Mouse (Mus musculus): ENCODE results near the gene Kdsr. TPM values are rescaled to one million over a fixed set of nuclear protein-coding genes. Genes with fewer than 3 reads are reported as not detected.
A peak's percentile ranks its signal among the peaks of the same experiment; 100 is the strongest.

Kdsr gene
- polyA plus RNA-seq, 1 experiment from 2014 or later: 15.7 TPM

DNA sequence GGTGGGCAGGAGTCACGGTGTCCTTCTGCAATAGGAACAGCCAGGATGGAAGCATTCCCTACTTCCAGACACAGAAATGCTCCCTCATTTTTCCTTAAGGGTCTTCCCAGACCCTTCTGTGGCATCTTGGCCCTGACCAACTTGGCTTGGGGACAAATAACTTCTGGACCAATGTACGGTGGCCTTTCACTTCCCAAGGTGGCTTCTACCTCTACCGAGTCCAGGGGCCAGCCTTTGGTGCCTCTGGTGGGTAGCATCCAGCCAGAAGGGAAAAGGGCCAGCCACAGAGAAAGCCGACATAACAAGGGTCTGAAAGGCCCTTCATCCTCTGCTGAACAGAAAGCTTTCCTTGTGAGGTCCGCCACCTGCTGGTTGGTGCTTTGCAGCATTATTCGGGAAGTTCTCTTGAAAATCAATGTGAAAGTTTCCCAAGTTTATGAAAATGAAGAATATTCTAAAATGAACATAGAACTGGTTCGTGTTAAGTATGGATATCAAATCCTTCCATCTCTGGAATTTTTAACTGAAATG, 42.4 kb downstream of the Kdsr start:
- Histone ChIP-seq H3K27me3 (ENCODE audit: control insufficient read depth, insufficient read depth, low read length) (no peaks in the 10 kb centered on the region), H3K36me3 (ENCODE audit: control insufficient read depth, insufficient read depth, low read length) (no peaks in the 10 kb centered on the region), H3K27ac (ENCODE audit: low read length) (no peak overlapping the region), H3K9me3 (replicated peaks; ENCODE audit: control insufficient read depth, low read length) (no peaks in the 10 kb centered on the region), H3K4me3 (replicated peaks; ENCODE audit: low read length) (no peak overlapping the region), H3K4me1 (ENCODE audit: control insufficient read depth, insufficient read depth, low read length) (0 out of 2 replicates have a peak, but pooled peaks cover 6% of the 10 kb centered on the region), H3K9ac (ENCODE audit: low read length) (no peak overlapping the region), H3K4me2 (ENCODE audit: low read depth, low read length) (no peak overlapping the region)
- WGBS: 35% methylated on average over 7 of the region's 7 CpGs
- ATAC-seq (ENCODE audit: insufficient read depth, low FRiP score): no peak

DNA sequence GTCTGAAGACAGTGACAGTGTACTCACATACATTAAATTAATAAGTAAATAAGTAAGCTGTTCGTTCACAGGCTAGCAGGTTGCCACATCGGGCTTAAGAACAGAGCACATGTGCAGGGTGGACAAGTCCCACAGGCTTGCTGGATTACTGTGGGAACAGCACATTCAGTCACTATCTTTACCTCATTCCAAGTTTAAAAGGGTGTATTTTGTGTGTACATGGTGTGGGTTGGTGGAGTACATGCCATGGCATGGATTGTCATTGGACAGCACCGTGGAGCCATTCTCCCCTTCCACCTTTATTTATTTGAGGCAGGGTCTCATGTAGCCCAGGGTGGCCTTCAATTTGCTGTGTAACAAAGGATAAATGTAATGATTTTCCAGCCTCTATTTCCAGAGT, 43.4 kb downstream of the Kdsr start:
- H3K4me2 ChIP-seq (ENCODE audit: low read depth, low read length): no peak overlapping the region
- H3K9ac ChIP-seq (ENCODE audit: low read length): no peak overlapping the region
- 83% methylated on average over 3 of the region's 3 CpGs for whole genome bisulfite sequencing
- H3K27ac ChIP-seq (ENCODE audit: low read length): no peak overlapping the region
- no peak for ATAC-seq (ENCODE audit: insufficient read depth, low FRiP score)
- peaks cover 9% of the 10 kb centered on the region; the same call in 1 of the 2 replicates for H3K4me1 ChIP-seq (ENCODE audit: control insufficient read depth, insufficient read depth, low read length)
- H3K27me3 ChIP-seq (ENCODE audit: control insufficient read depth, insufficient read depth, low read length): no peaks in the 10 kb centered on the region
- H3K9me3 ChIP-seq (replicated peaks; ENCODE audit: control insufficient read depth, low read length): no peaks in the 10 kb centered on the region
- no peaks in the 10 kb centered on the region for H3K36me3 ChIP-seq (ENCODE audit: control insufficient read depth, insufficient read depth, low read length)
- no peak overlapping the region for H3K4me3 ChIP-seq (replicated peaks; ENCODE audit: low read length)

DNA sequence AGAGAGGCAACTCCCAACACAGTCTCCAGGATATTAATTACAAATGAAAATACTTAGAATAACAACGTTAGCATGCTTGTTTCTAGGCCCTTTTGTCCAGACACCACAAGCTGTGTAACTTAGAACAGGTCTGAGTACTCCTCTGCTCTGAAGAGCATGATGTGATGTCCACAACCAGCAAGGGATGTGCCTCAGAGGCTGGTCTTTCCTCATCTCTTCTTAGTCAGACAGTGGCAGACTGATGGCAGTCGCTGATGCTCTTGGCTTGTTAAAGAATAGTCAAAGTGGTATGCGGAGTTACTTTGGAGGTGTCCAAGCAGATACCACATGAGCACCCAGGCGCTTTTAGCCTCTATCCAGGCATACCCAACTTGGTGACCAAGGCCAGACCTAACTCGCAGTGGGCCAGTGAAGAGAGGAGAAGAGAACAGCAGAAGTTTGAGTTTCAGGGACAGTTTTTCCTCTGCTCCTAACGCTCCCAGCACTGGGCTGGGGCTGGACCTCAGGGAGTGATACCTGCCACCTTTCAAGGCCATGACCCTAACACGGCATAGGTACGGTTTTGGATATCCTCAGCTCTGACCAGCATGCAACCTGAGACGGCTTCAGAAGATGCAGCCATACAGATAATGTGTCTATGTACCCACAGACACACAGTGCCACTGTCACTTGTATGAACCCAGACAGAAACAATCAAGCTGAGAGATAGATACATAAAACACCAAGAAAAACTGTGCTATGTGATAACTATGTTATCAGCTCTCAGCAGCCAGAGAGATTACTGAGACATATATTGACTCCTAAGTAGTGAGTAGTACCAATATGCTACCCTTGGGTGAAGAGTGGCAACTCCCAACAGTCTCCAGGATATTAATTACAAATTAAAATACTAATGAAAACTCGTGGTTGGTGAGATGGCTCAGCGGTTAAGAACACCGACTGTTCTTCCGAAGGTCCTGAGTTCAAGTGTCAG, 44.1 kb downstream of the Kdsr start:
- peak overlapping the region; percentile 91 for H3K9ac ChIP-seq (ENCODE audit: low read length)
- WGBS: 83% methylated on average over 13 of the region's 13 CpGs
- peak overlapping the region; percentile 56; the same call in 1 of the 2 replicates for H3K4me3 ChIP-seq (replicated peaks; ENCODE audit: low read length)
- no peak for ATAC-seq (ENCODE audit: insufficient read depth, low FRiP score)
- H3K27me3 ChIP-seq (ENCODE audit: control insufficient read depth, insufficient read depth, low read length): no peaks in the 10 kb centered on the region
- H3K9me3 ChIP-seq (replicated peaks; ENCODE audit: control insufficient read depth, low read length): no peaks in the 10 kb centered on the region
- peak overlapping the region; percentile 93; the same call in 1 of the 2 replicates for H3K4me2 ChIP-seq (ENCODE audit: low read depth, low read length)
- no peak overlapping the region for H3K27ac ChIP-seq (ENCODE audit: low read length)
- peaks cover 10% of the 10 kb centered on the region; the same call in 1 of the 2 replicates for H3K4me1 ChIP-seq (ENCODE audit: control insufficient read depth, insufficient read depth, low read length)
- no peaks in the 10 kb centered on the region for H3K36me3 ChIP-seq (ENCODE audit: control insufficient read depth, insufficient read depth, low read length)

DNA sequence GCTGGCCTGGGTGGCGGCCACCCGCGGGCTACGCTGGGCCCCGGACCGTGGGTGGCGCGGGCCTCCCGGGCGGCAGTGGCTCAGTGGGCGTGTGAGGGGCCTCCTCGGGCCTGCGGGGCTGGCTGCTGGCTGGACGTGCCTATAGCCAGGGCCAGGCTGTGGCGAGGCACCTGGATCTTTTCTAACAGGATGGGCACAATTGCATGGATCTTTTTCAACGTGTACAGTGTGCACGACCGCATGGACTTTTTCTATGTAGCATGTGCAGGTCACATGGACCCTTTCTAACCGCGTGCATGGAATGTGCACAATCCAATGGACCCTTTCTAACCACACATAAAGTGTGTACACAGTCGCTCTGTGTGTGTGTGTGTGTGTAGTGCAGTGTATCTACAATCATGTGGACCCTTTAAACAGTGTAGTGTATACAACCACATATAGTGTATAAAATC, 45.0 kb downstream of the Kdsr start:
- 2% methylated on average over 20 of the region's 21 CpGs for WGBS
- H3K36me3 ChIP-seq (ENCODE audit: control insufficient read depth, insufficient read depth, low read length): no peaks in the 10 kb centered on the region

DNA sequence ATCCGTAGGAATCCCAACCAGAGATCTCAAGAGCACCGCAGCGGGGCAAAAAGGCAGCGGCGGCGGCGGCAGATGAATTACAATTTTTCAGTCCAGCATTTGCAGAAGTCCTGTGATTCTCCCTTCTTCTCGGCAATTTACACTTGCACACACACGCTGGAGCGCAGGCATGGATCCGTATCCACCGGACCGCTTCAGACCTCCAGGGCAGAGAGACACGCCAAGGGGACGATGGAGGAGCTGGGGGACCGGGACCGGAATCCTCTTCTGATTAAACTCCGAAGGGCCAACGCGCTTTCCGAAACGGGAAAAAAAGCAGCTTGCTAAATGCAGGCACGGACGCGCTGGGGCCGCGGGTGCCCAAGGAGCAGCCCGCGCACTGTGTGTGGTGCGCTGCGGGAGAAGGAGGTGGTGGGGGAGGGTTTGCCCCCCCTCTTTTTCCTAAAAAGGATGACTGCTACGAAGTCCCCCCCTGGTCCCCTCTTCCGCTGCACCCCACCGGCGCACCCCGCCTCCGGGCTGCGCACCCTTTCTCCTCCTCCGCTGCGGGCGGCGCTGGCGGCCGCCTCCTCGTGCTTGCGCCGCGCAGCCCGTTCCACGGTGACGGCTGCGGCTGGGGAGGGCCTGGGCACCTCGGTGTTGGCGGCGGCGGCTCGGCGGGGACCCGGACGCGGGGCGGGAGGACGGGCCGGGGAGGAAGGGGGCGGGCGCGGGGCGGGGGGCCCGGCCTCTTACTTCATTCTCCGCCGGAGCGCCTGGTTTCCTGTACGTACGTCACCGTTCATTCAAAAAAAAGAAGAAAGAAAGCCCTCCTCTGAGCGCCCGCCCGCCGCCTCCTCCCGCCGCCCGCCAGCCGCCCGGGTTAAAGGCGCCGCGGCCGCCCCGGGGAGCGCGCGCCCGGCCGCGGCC, 45.7 kb downstream of the Kdsr start, which contains the start of gene Bcl2:
Gene Bcl2 (minus strand): TSS at position 654 of the 909 bp plus-strand sequence.
- Histone ChIP-seq H3K4me2 (ENCODE audit: low read depth, low read length) (peak within 1 kb of the TSS; percentile 93), H3K9ac (ENCODE audit: low read length) (peak within 1 kb of the TSS; percentile 91), H3K4me3 (replicated peaks; ENCODE audit: low read length) (peak within 1 kb of the TSS; percentile 56), H3K27me3 (ENCODE audit: control insufficient read depth, insufficient read depth, low read length) (no peaks in the 10 kb centered on the region), H3K9me3 (replicated peaks; ENCODE audit: control insufficient read depth, low read length) (no peaks in the 10 kb centered on the region), H3K36me3 (ENCODE audit: control insufficient read depth, insufficient read depth, low read length) (no peaks in the 10 kb centered on the region), H3K4me1 (ENCODE audit: control insufficient read depth, insufficient read depth, low read length) (peaks cover 16% of the 10 kb centered on the region; the same call in 1 of the 2 replicates), H3K27ac (ENCODE audit: low read length) (peak within 1 kb of the TSS; percentile 93)
- peak; percentile 90 for ATAC-seq (ENCODE audit: insufficient read depth, low FRiP score)
- WGBS: under 1% methylated on average over 85 of the region's 95 CpGs

More for the DNA sequence above, 45.0 kb downstream of the Kdsr start:
- Histone ChIP-seq H3K4me3 (replicated peaks; ENCODE audit: low read length) (peak overlapping the region; percentile 56), H3K27ac (ENCODE audit: low read length) (peak overlapping the region; percentile 93), H3K27me3 (ENCODE audit: control insufficient read depth, insufficient read depth, low read length) (no peaks in the 10 kb centered on the region), H3K4me1 (ENCODE audit: control insufficient read depth, insufficient read depth, low read length) (peaks cover 12% of the 10 kb centered on the region; the same call in 1 of the 2 replicates), H3K9me3 (replicated peaks; ENCODE audit: control insufficient read depth, low read length) (no peaks in the 10 kb centered on the region), H3K9ac (ENCODE audit: low read length) (peak overlapping the region; percentile 91), H3K4me2 (ENCODE audit: low read depth, low read length) (peak overlapping the region; percentile 93)
- ATAC-seq (ENCODE audit: insufficient read depth, low FRiP score): no peak; the same call in 1 of the 2 replicates

DNA sequence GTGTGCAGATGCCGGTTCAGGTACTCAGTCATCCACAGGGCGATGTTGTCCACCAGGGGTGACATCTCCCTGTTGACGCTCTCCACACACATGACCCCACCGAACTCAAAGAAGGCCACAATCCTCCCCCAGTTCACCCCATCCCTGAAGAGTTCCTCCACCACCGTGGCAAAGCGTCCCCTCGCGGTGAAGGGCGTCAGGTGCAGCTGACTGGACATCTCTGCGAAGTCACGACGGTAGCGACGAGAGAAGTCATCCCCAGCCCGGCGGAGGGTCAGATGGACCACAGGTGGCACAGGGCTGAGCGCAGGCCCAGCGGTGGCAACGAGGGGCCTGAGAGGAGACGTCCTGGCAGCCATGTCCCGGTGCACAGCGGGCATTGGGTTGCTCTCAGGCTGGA, 47.2 kb downstream of the Kdsr start:
- H3K27ac ChIP-seq (ENCODE audit: low read length): no peak overlapping the region
- no peaks in the 10 kb centered on the region for H3K36me3 ChIP-seq (ENCODE audit: control insufficient read depth, insufficient read depth, low read length)
- ATAC-seq (ENCODE audit: insufficient read depth, low FRiP score): no peak
- peak overlapping the region; percentile 93 for H3K4me2 ChIP-seq (ENCODE audit: low read depth, low read length)
- peak overlapping the region; percentile 72 for H3K9ac ChIP-seq (ENCODE audit: low read length)
- peak overlapping the region; percentile 56 for H3K4me3 ChIP-seq (replicated peaks; ENCODE audit: low read length)
- no peaks in the 10 kb centered on the region for H3K27me3 ChIP-seq (ENCODE audit: control insufficient read depth, insufficient read depth, low read length)
- H3K9me3 ChIP-seq (replicated peaks; ENCODE audit: control insufficient read depth, low read length): no peaks in the 10 kb centered on the region
- H3K4me1 ChIP-seq (ENCODE audit: control insufficient read depth, insufficient read depth, low read length): peaks cover 16% of the 10 kb centered on the region; the same call in 1 of the 2 replicates
- 6% methylated on average over 22 of the region's 22 CpGs for WGBS

DNA sequence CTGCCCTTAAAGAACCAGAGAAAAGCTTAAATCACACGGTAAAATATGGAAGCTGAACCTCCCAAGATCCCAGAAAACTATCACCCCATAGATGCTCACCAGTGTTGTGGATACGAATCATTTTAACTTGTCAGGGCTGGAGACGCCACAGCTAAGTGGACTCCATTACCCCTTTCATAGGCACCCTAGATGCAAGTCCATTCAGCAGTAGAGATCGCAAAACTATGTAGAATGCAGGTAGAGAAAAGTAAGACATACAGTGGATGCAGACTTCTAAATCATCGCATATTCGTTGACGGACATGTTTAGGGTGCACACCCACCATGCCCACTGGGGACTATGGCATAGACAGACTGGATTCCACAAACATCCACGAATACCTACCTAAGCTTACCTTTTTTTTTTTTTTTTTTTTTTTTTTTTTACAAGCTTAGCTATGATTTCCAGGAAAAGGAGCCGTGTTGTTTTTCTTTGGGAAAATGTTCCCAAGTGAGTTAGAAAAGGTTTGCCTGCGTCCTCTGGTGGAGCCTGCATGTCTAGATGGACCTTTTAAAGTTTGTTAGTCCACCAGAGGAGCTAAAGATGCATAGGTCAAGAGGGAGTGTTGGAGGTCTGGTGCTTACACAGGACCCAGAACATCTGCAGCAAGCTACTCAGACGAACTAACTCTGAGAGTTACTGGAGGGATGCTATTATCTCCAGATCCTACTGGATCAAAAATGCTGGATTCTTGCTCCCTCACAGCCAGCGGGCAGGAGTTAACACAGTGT, 48.0 kb downstream of the Kdsr start:
- 48% methylated on average over 12 of the region's 12 CpGs for WGBS
- H3K9me3 ChIP-seq (replicated peaks; ENCODE audit: control insufficient read depth, low read length): no peaks in the 10 kb centered on the region
- no peaks in the 10 kb centered on the region for H3K27me3 ChIP-seq (ENCODE audit: control insufficient read depth, insufficient read depth, low read length)
- H3K27ac ChIP-seq (ENCODE audit: low read length): no peak overlapping the region
- H3K9ac ChIP-seq (ENCODE audit: low read length): peak overlapping the region; percentile 72
- H3K4me3 ChIP-seq (replicated peaks; ENCODE audit: low read length): peak overlapping the region; percentile 56
- ATAC-seq (ENCODE audit: insufficient read depth, low FRiP score): no peak
- H3K36me3 ChIP-seq (ENCODE audit: control insufficient read depth, insufficient read depth, low read length): no peaks in the 10 kb centered on the region
- peaks cover 16% of the 10 kb centered on the region; the same call in 1 of the 2 replicates for H3K4me1 ChIP-seq (ENCODE audit: control insufficient read depth, insufficient read depth, low read length)
- H3K4me2 ChIP-seq (ENCODE audit: low read depth, low read length): peak overlapping the region; percentile 93

DNA sequence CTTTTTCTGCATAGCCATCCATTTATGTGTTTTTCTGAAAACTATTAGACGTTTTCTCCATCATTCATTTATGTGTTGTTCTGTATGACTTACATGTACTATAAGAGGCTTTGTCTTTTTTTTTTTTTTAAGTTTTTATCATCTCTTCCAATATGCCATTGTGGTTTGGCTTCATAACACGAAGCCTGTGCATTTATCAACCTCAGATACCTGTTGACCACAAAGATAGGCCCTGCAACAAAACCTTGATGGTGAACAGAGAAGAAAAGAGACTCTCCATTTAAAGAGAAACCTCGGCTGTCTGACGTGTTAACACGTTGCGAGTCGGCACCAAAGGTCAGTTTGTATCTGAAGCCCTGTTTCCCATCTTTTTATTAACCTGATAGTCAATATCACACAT, 49.3 kb downstream of the Kdsr start:
- Histone ChIP-seq H3K9ac (ENCODE audit: low read length) (no peak overlapping the region), H3K9me3 (replicated peaks; ENCODE audit: control insufficient read depth, low read length) (no peaks in the 10 kb centered on the region), H3K36me3 (ENCODE audit: control insufficient read depth, insufficient read depth, low read length) (no peaks in the 10 kb centered on the region), H3K27ac (ENCODE audit: low read length) (no peak overlapping the region), H3K4me2 (ENCODE audit: low read depth, low read length) (peak overlapping the region; percentile 32), H3K4me3 (replicated peaks; ENCODE audit: low read length) (peak overlapping the region; percentile 5; the same call in 1 of the 2 replicates), H3K27me3 (ENCODE audit: control insufficient read depth, insufficient read depth, low read length) (no peaks in the 10 kb centered on the region), H3K4me1 (ENCODE audit: control insufficient read depth, insufficient read depth, low read length) (peaks cover 16% of the 10 kb centered on the region; the same call in 1 of the 2 replicates)
- ATAC-seq (ENCODE audit: insufficient read depth, low FRiP score): no peak
- WGBS: 66% methylated on average over 7 of the region's 7 CpGs
